Mouse (Mus musculus) left cerebral cortex, adult 18-20 months (tissue): ENCODE data around the gene Gjd3. TPM values are rescaled to one million over a fixed set of nuclear protein-coding genes. Genes with fewer than 3 reads are reported as not detected.
A peak's percentile ranks its signal among the peaks of the same experiment; 100 is the strongest.

Experiments used
- DNase-seq, 2 experiments: peaks; one replicate each; pipeline ENCODE4 v3.0.0; 2021 to 2022; ENCODE audit warnings: low spot score in 2 of 2, mixed read lengths in 1 of 2
- total RNA-seq, 2 experiments: library from RNA; stranded (reverse); gene quantifications; 2 replicates each; pipeline ENCODE4 v1.2.3; 2021

Gjd3 gene
- total RNA-seq, 2 experiments from 2014 or later: 1.8 to 2.0 TPM

GRCm38 (mm10) chr11:98981289-98981996 lies 1.4 kb downstream of the Gjd3 start:
- DNase-seq: no peak

- no peak for DNase-seq
Measured at GRCm38 (mm10) chr11:98979356-98979755, 3.5 kb downstream of the Gjd3 start.

GRCm38 (mm10) chr11:98978526-98979148 lies 4.2 kb downstream of the Gjd3 start:
- no peak for DNase-seq

- DNase-seq: peak; percentile 81 to 91
Measured at GRCm38 (mm10) chr11:98974871-98975719, 7.7 kb downstream of the Gjd3 start.

- DNase-seq: no peak
Measured at GRCm38 (mm10) chr11:98974213-98974612, 8.6 kb downstream of the Gjd3 start.

- no peak for DNase-seq
Measured at GRCm38 (mm10) chr11:98973584-98973983, 9.2 kb downstream of the Gjd3 start.

- DNase-seq: no peak
Measured at GRCm38 (mm10) chr11:98972801-98973360, 9.9 kb downstream of the Gjd3 start.

GRCm38 (mm10) chr11:98972215-98972614 lies 10.6 kb downstream of the Gjd3 start:
- peak; percentile 86 to 91 for DNase-seq

- no peak for DNase-seq
Measured at GRCm38 (mm10) chr11:98971316-98972031, 11.3 kb downstream of the Gjd3 start.

GRCm38 (mm10) chr11:98970191-98970925 lies 12.5 kb downstream of the Gjd3 start:
- DNase-seq: no peak

GRCm38 (mm10) chr11:98969496-98969927 lies 13.3 kb downstream of the Gjd3 start:
- peak; percentile 70 to 82 for DNase-seq

- DNase-seq: peak in 1 of 2 experiments; percentile 2
Measured at GRCm38 (mm10) chr11:98968716-98969495, 13.9 kb downstream of the Gjd3 start.

- DNase-seq: peak in 1 of 2 experiments; percentile 3
Measured at GRCm38 (mm10) chr11:98968079-98968478, 14.7 kb downstream of the Gjd3 start.

- DNase-seq: peak; percentile 60 to 81
Measured at GRCm38 (mm10) chr11:98966499-98967141, 16.2 kb downstream of the Gjd3 start.

GRCm38 (mm10) chr11:98965416-98966077 lies 17.3 kb downstream of the Gjd3 start:
- no peak for DNase-seq

- DNase-seq: no peak
Measured at GRCm38 (mm10) chr11:98964616-98965415, 18.0 kb downstream of the Gjd3 start.

- DNase-seq: no peak
Measured at GRCm38 (mm10) chr11:98964201-98964615, 18.6 kb downstream of the Gjd3 start.
